Mouse (Mus musculus) E14TG2a.4 (cell line): ENCODE data around the gene Tax1bp3.

Experiments
- H3K27me3 ChIP-seq: 2 replicates; pipeline ENCODE4 v1.6.1; 2014; ENCODE audit warnings: low read length, control low read depth; ENCODE audit not compliant: insufficient read depth
- H3K36me3 ChIP-seq: 2 replicates; pipeline ENCODE4 v1.6.1; 2014; ENCODE audit warnings: low read length, control low read depth; ENCODE audit not compliant: insufficient read depth
- H3K4me1 ChIP-seq: replicated peaks from 2 replicates; pipeline ENCODE4 v1.6.1; 2014; ENCODE audit warnings: low read depth, low read length, control low read depth
- H3K4me3 ChIP-seq: replicated peaks from 2 replicates; pipeline ENCODE4 v1.5.1; 2014; ENCODE audit warnings: mild to moderate bottlenecking, low read length
- H3K9me3 ChIP-seq: 2 replicates; pipeline ENCODE4 v1.6.1; 2014; ENCODE audit warnings: low read length, control low read depth
- CTCF ChIP-seq: conservative IDR thresholded peaks from 2 replicates; pipeline ENCODE4 v1.5.1; 2014; ENCODE audit warnings: low read length
- NANOG ChIP-seq: IDR thresholded peaks from 2 replicates; pipeline ENCODE4 v1.6.1; 2014; ENCODE audit warnings: borderline replicate concordance, low read length, mixed read lengths
- POU5F1 ChIP-seq: IDR thresholded peaks from 2 replicates; pipeline ENCODE4 v1.6.1; 2014; ENCODE audit warnings: low read length, borderline replicate concordance

The Tax1bp3 gene

DNA sequence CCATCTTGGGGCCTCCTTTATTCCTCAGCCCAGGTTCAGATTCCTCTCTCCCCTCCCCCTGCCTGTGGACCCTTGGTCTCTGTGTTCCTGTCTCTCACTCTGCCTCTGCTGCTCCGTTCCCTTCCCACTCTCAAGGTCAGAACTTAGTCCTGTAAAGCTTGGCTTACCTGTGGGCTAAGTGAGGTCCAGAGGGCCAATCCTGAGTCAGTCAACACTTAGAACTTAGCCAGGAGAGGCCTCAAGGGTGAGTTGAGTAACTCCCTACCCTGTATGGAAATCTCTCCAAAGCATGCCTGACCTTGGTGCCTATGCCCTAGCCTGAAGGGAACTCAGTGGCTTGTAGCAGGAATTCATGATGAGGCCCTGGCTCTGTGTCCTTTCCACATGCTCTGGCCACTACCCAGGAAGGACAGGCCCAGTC, 32.6 kb upstream of the Tax1bp3 start:
- no peaks in the 10 kb centered on the region for H3K36me3 ChIP-seq
- no peaks in the 10 kb centered on the region for H3K27me3 ChIP-seq
- H3K4me3 ChIP-seq = peak overlapping the region; percentile 45; the same call in 1 of the 2 replicates
- peaks cover 76% of the 10 kb centered on the region for H3K4me1 ChIP-seq
- no peak for TF ChIP-seq CTCF
- TF ChIP-seq POU5F1 = no peak
- TF ChIP-seq NANOG = no peak
- H3K9me3 ChIP-seq = no peaks in the 10 kb centered on the region

DNA sequence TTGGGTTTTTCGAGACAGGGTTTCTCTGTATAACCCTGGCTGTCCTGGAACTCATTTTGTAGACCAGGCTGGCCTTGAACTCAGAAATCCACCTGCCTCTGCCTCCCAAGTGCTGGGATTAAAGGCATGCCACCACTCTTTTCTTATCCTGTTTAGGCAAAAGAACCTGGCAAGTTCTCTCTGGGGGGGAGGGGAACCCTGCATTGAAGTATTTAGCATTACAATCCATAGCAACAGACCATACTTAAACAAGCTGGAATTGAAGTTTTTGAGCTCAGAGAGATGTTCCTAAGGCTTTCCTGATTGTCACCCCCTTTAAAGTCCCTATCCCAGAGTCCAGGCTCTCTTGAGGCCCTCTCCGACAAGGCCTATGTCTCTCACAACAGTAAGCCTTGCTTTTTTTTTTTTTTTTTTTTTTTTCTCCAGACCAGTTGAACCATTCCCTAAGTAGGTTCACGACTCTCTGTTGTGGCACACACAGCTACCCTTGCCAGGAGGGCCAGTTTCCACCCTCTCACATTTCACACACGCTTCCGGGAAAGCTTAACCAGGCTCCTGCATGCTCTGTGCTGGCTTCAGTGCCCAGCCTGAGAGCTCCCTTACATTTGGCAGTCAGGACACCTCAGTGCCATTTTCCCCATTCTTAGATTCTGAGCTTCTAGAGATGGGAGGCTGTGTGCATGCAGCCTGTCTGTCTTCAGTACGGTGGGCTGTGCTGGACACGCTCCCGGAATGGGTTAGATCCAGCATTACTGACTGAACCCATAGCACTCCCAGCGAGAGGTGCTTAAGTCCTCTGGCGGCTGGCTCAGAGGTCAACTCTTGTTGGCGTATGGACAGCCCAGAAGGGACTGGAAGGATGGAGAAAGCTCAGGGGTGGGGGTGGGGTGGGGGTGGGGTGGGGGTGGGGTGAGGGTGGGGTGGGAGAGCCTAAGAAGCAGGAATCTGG, 30.6 kb upstream of the Tax1bp3 start:
- TF ChIP-seq POU5F1 = peak; percentile 27; the same call in 1 of the 2 replicates
- TF ChIP-seq CTCF = no peak
- Histone ChIP-seq H3K4me3 (peak overlapping the region; percentile 52), H3K36me3 (no peaks in the 10 kb centered on the region), H3K27me3 (no peaks in the 10 kb centered on the region), H3K9me3 (no peaks in the 10 kb centered on the region), H3K4me1 (peaks cover 68% of the 10 kb centered on the region)

DNA sequence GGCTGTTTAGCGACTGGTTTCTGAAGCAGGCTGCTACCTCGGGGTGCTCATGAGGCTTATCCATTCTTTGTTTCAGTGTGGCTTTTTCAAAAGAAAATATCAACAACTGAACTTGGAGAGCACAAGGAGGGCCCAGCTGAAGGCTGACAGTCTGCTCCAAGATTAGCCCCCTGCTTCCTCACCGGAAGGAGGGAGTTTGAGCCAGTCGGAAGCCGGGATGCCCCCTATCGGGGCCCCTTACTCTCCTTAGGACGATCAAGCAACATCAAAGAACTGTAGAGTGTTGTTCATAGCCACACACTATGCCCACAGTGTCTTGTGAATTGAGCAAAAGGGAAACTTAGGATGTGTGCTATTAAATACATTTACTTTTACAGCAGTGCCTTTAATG, 29.9 kb upstream of the Tax1bp3 start:
- no peaks in the 10 kb centered on the region for H3K36me3 ChIP-seq
- peaks cover 68% of the 10 kb centered on the region for H3K4me1 ChIP-seq
- H3K4me3 ChIP-seq = no peak overlapping the region
- H3K9me3 ChIP-seq = no peaks in the 10 kb centered on the region
- TF ChIP-seq POU5F1 (no peak), NANOG (peak; percentile 36; the same call in 1 of the 2 replicates)
- H3K27me3 ChIP-seq = no peaks in the 10 kb centered on the region

DNA sequence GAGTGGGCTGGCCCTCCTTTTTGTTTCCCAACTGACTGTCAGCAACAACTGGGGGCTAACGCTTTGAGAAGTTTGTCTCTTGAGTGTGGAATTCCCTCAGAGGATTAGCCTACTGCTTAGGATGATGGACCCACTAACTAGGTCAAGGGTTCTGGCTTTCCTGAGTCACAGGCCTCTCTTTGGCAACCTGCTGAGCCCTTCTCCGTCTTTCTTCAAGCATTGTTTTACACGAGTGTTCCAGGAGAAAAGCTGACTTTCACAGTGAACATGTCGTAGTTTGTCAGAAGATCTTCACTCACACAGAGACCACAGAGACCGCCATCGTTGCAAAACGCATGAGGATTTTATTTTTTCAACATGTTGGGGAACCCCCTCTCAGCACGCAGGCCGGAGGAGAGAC, 28.7 kb upstream of the Tax1bp3 start:
- Histone ChIP-seq H3K4me1 (peaks cover 59% of the 10 kb centered on the region), H3K4me3 (no peak overlapping the region), H3K36me3 (no peaks in the 10 kb centered on the region), H3K27me3 (no peaks in the 10 kb centered on the region), H3K9me3 (no peaks in the 10 kb centered on the region)
- TF ChIP-seq NANOG = no peak
- TF ChIP-seq CTCF = no peak
- no peak for TF ChIP-seq POU5F1

DNA sequence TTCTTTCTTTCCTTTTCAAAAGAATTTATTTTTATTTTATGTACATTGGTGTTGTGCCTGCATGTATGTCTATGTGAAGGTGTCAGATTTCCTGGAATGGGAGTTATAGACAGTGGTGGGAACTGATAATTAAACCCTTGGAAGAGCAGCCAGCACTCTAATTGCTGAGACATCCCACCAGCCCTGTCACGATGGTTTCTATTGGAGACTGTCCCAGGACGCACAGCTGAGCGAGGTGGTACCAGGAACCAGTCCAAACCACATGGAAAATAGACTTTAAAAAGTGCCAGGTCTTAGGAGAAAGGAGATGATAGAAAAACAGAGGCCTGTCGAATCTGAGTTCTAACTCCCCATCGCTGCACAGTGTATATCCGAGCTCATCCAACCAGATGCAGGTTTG, 21.8 kb upstream of the Tax1bp3 start:
- no peaks in the 10 kb centered on the region for H3K9me3 ChIP-seq
- peaks cover 7% of the 10 kb centered on the region for H3K4me1 ChIP-seq
- H3K36me3 ChIP-seq = no peaks in the 10 kb centered on the region
- peaks cover 53% of the 10 kb centered on the region for H3K27me3 ChIP-seq
- H3K4me3 ChIP-seq = no peak overlapping the region
- TF ChIP-seq POU5F1 (no peak), NANOG (no peak), CTCF (no peak)

DNA sequence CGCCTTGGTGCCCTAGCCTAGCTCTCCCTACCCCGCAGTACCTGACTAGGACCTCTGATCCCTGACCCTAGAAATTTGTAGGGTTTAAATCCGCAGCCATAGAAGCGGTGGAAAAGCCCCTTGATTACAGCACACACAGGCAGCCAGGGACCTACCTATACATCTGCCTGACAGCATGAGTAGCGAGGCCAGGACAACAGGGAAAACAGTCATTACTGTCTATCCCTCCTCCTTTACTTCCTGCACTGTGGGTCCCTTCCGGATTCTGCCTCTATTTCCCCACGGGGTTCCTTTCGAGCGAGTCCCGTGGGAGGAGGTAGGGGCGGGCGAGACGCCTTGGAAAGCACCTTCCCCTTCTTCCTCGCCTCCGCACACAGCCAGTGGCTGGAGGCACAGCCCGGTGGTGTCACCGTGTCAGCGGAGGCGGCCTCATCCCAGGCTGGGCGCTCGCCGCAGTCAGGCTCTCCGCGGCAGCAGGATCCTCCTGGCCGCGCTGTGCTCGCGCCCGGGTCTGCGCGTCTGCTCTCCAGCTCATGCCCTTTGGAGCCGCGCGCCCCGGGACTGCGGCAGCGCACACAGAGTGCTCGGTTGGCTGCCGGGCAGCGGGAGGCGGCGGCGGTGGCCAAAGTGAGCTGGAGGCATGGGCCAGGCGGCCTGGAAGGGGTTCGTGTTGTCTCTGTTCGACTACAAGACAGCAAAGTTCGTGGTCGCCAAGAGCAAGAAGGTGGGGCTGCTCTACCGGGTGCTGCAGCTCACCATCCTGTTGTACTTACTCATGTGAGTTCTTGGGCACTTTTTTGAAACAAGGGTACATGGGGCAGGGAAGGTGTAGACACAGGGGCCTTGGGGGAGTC, 16.7 kb upstream of the Tax1bp3 start, which contains the start of gene P2rx5:
Gene P2rx5 (plus strand): TSS at position 465 of the 854 bp plus-strand sequence.
- no peaks in the 10 kb centered on the region for H3K36me3 ChIP-seq
- H3K4me1 ChIP-seq = peaks cover 16% of the 10 kb centered on the region
- no peaks in the 10 kb centered on the region for H3K9me3 ChIP-seq
- H3K27me3 ChIP-seq = peaks cover 65% of the 10 kb centered on the region
- peak within 1 kb of the TSS; percentile 77 for H3K4me3 ChIP-seq
- no peak for TF ChIP-seq POU5F1
- no peak for TF ChIP-seq NANOG
- TF ChIP-seq CTCF = no peak

DNA sequence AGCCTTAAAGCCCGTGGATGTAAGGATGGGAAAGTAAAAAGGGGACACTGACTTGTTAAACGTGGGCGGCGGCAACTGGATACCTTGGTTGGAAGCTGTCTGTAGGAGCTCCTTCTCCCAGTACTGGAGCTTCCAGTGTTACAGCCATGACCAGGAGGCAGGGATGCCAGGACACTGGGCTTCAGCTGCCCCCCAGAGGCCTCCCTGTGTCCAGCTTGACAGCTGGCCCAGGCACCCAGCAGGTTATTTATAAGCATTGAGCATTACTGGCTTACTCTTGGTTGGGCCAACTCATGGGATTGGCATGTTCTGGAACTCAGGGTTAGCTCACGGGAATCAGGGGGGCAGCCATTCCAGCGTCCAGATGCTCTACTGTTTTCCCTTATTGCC, 16.1 kb upstream of the Tax1bp3 start:
- Histone ChIP-seq H3K4me1 (peaks cover 16% of the 10 kb centered on the region), H3K9me3 (no peaks in the 10 kb centered on the region), H3K27me3 (peaks cover 59% of the 10 kb centered on the region), H3K4me3 (peak overlapping the region; percentile 77), H3K36me3 (no peaks in the 10 kb centered on the region)
- no peak for TF ChIP-seq POU5F1
- TF ChIP-seq CTCF = no peak
- TF ChIP-seq NANOG = no peak

DNA sequence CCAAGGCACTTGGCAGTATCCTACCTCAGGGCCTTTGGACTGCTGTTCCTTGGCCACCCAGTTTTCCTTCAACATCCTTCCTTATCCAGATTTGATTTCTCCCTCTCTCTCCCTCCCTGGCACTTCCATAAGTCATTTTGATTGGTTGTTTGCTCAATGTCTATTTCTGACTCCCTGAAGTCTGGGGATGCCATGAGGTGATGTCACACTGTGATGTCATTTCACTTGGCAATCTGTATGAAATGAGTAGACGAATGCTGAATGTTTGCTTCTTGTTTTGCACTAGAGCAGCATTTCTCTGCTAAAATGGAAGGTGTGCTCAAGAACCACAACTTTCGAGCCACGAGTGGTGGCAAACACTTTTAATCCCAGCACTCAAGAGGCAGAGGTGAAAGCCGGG, 15.3 kb upstream of the Tax1bp3 start:
- Histone ChIP-seq H3K4me1 (peaks cover 22% of the 10 kb centered on the region), H3K9me3 (no peaks in the 10 kb centered on the region), H3K36me3 (no peaks in the 10 kb centered on the region), H3K27me3 (peaks cover 55% of the 10 kb centered on the region), H3K4me3 (no peak overlapping the region)
- TF ChIP-seq CTCF (no peak), NANOG (no peak), POU5F1 (no peak)
